Mouse (Mus musculus) limb, embryonic 10.5 days (tissue): ENCODE measurements at regions not wholly inside any gene's neighbourhood (a gene's known extent, or its start where the extent isn't known, plus 50 kb on each side); places are given as distances from the start of the nearest gene placed in this dataset.

Experiments
- DNase-seq: peaks from one replicate; pipeline ENCODE4 v3.0.0-alpha.2; 2017; ENCODE audit warnings: low spot score
- H3K27ac ChIP-seq: fragments of 300-500 bp; sonication (generic); 2 replicates; pipeline ENCODE4 v1.5.1; 2016; ENCODE audit warnings: mild to moderate bottlenecking
- H3K27me3 ChIP-seq: fragments of 300-500 bp; sonication (generic); 2 replicates; pipeline ENCODE4 v1.6.1; 2016; ENCODE audit warnings: low read depth, mild to moderate bottlenecking; ENCODE audit not compliant: poor library complexity, severe bottlenecking
- H3K36me3 ChIP-seq: fragments of 300-500 bp; sonication (generic); 2 replicates; pipeline ENCODE4 v1.6.1; 2016; ENCODE audit warnings: mild to moderate bottlenecking, moderate library complexity
- H3K4me1 ChIP-seq: fragments of 300-500 bp; sonication (generic); 2 replicates; pipeline ENCODE4 v1.6.1; 2016
- H3K4me3 ChIP-seq: fragments of 300-500 bp; sonication (generic); 2 replicates; pipeline ENCODE4 v1.5.1; 2016; ENCODE audit warnings: mild to moderate bottlenecking, moderate library complexity
- H3K9me3 ChIP-seq: fragments of 300-500 bp; sonication (generic); replicated peaks from 2 replicates; pipeline ENCODE4 v1.6.1; 2016; ENCODE audit warnings: mild to moderate bottlenecking
- WGBS: fragments of 180-500 bp; shearing (Covaris S2); methylation state at CpG from one replicate; pipeline ENCODE4 v1.1.7; 2016; 5-methylcytosine and 5-hydroxymethylcytosine counted together

GRCm38 (mm10) chr9:43473601-43474302 lies 163.1 kb downstream of the Trim29 start:
- DNase-seq: no peak
- 73% methylated on average over 16 of the region's 16 CpGs for WGBS
- H3K27me3 ChIP-seq: no peaks in the 10 kb centered on the region
- no peak overlapping the region for H3K27ac ChIP-seq
- no peaks in the 10 kb centered on the region for H3K9me3 ChIP-seq
- no peak overlapping the region for H3K4me3 ChIP-seq
- no peaks in the 10 kb centered on the region for H3K4me1 ChIP-seq
- no peaks in the 10 kb centered on the region for H3K36me3 ChIP-seq

- Histone ChIP-seq H3K27ac (no peak overlapping the region), H3K9me3 (no peaks in the 10 kb centered on the region), H3K36me3 (no peaks in the 10 kb centered on the region), H3K27me3 (no peaks in the 10 kb centered on the region), H3K4me1 (no peaks in the 10 kb centered on the region), H3K4me3 (no peak overlapping the region)
- 71% methylated on average over 4 of the region's 4 CpGs for WGBS
- DNase-seq: no peak
Observed at GRCm38 (mm10) chr9:43474303-43474643, 163.6 kb downstream of the Trim29 start.

- Histone ChIP-seq H3K36me3 (no peaks in the 10 kb centered on the region), H3K9me3 (no peaks in the 10 kb centered on the region), H3K27ac (no peak overlapping the region), H3K27me3 (no peaks in the 10 kb centered on the region), H3K4me1 (0 out of 2 replicates have a peak, but pooled peaks cover 1% of the 10 kb centered on the region), H3K4me3 (no peak overlapping the region)
- 47% methylated on average over 3 of the region's 3 CpGs for WGBS
- no peak for DNase-seq
Observed at GRCm38 (mm10) chr9:43480826-43481591, 170.4 kb downstream of the Trim29 start.

- DNase-seq: no peak
- no peaks in the 10 kb centered on the region for H3K36me3 ChIP-seq
- no peaks in the 10 kb centered on the region for H3K9me3 ChIP-seq
- peaks cover 10% of the 10 kb centered on the region for H3K4me1 ChIP-seq
- H3K27me3 ChIP-seq: no peaks in the 10 kb centered on the region
- no peak overlapping the region for H3K27ac ChIP-seq
- no peak overlapping the region for H3K4me3 ChIP-seq
- 75% methylated on average over 11 of the region's 11 CpGs for WGBS
Observed at GRCm38 (mm10) chr9:43482101-43483090, 171.7 kb downstream of the Trim29 start.

GRCm38 (mm10) chr9:43483195-43483594 lies 172.5 kb downstream of the Trim29 start:
- Histone ChIP-seq H3K9me3 (no peaks in the 10 kb centered on the region), H3K4me1 (peaks cover 10% of the 10 kb centered on the region), H3K36me3 (no peaks in the 10 kb centered on the region), H3K4me3 (no peak overlapping the region), H3K27me3 (no peaks in the 10 kb centered on the region), H3K27ac (no peak overlapping the region)
- WGBS: 86% methylated on average over 2 of the region's 2 CpGs
- no peak for DNase-seq

GRCm38 (mm10) chr9:43483906-43484305 lies 173.3 kb downstream of the Trim29 start:
- no peaks in the 10 kb centered on the region for H3K36me3 ChIP-seq
- no peak overlapping the region for H3K27ac ChIP-seq
- WGBS: 80% methylated on average over 2 of the region's 2 CpGs
- no peak for DNase-seq
- H3K27me3 ChIP-seq: no peaks in the 10 kb centered on the region
- peaks cover 10% of the 10 kb centered on the region for H3K4me1 ChIP-seq
- no peaks in the 10 kb centered on the region for H3K9me3 ChIP-seq
- no peak overlapping the region for H3K4me3 ChIP-seq

- no peak for DNase-seq
- Histone ChIP-seq H3K4me1 (peaks cover 10% of the 10 kb centered on the region), H3K36me3 (no peaks in the 10 kb centered on the region), H3K4me3 (no peak overlapping the region), H3K27ac (no peak overlapping the region), H3K27me3 (no peaks in the 10 kb centered on the region), H3K9me3 (no peaks in the 10 kb centered on the region)
- 38% methylated on average over 4 of the region's 4 CpGs for WGBS
Observed at GRCm38 (mm10) chr9:43486704-43487103, 176.1 kb downstream of the Trim29 start.

GRCm38 (mm10) chr9:43489205-43489604 lies 178.6 kb downstream of the Trim29 start:
- 78% methylated on average over 8 of the region's 8 CpGs for WGBS
- Histone ChIP-seq H3K4me3 (no peak overlapping the region), H3K9me3 (no peaks in the 10 kb centered on the region), H3K27ac (no peak overlapping the region), H3K36me3 (no peaks in the 10 kb centered on the region), H3K4me1 (peaks cover 19% of the 10 kb centered on the region), H3K27me3 (no peaks in the 10 kb centered on the region)
- DNase-seq: no peak

GRCm38 (mm10) chr9:43491024-43491751 lies 180.5 kb downstream of the Trim29 start:
- Histone ChIP-seq H3K27ac (no peak overlapping the region), H3K36me3 (no peaks in the 10 kb centered on the region), H3K9me3 (no peaks in the 10 kb centered on the region), H3K27me3 (no peaks in the 10 kb centered on the region), H3K4me3 (no peak overlapping the region), H3K4me1 (peaks cover 15% of the 10 kb centered on the region)
- no peak for DNase-seq
- 66% methylated on average over 12 of the region's 12 CpGs for WGBS

GRCm38 (mm10) chr9:43492236-43493000 lies 181.8 kb downstream of the Trim29 start:
- H3K27me3 ChIP-seq: no peaks in the 10 kb centered on the region
- H3K27ac ChIP-seq: 0 out of 2 replicates have a peak overlapping the region, but pooled peaks have one; percentile 30
- no peaks in the 10 kb centered on the region for H3K36me3 ChIP-seq
- DNase-seq: no peak
- no peaks in the 10 kb centered on the region for H3K9me3 ChIP-seq
- H3K4me1 ChIP-seq: peaks cover 9% of the 10 kb centered on the region
- WGBS: 30% methylated on average over 7 of the region's 7 CpGs
- no peak overlapping the region for H3K4me3 ChIP-seq

GRCm38 (mm10) chr9:43498596-43498995 lies 187.9 kb downstream of the Trim29 start:
- no peaks in the 10 kb centered on the region for H3K27me3 ChIP-seq
- H3K4me3 ChIP-seq: no peak overlapping the region
- WGBS: 70% methylated on average over 14 of the region's 14 CpGs
- peaks cover 3% of the 10 kb centered on the region; the same call in 1 of the 2 replicates for H3K4me1 ChIP-seq
- no peaks in the 10 kb centered on the region for H3K9me3 ChIP-seq
- no peak overlapping the region for H3K27ac ChIP-seq
- H3K36me3 ChIP-seq: no peaks in the 10 kb centered on the region
- DNase-seq: no peak
